Mouse (Mus musculus) megakaryocyte-erythroid progenitor cell, adult 5-6 weeks (primary cell): Measurements from ENCODE around the gene Tmem178. TPM values are rescaled to one million over a fixed set of nuclear protein-coding genes. Genes with fewer than 3 reads are reported as not detected.

ENCODE experiments used
- ATAC-seq: replicated peaks from 2 replicates; pipeline ENCODE4 v1.8.0; 2016; ENCODE audit warnings: mild to moderate bottlenecking, inconsistent platforms; ENCODE audit not compliant: severe bottlenecking, poor library complexity, low FRiP score, low TSS enrichment
- total RNA-seq, 2 experiments: library from RNA; stranded (forward) in 1 of 2; stranded (reverse) in 1 of 2; fragments of 200-1000, 215-1000 nt in 1 of 2; fragments of >200 nt in 1 of 2; fragmentation: Nextera tagmentation in 1 of 2; gene quantifications; 2 replicates each; pipeline ENCODE4 v1.2.3; 2014 to 2017

Tmem178 gene
- total RNA-seq (2014; fragmentation: Nextera tagmentation) (not detected in 2 replicates), total RNA-seq (2017) (not detected in 2 replicates)

GRCm38 (mm10) chr17:80944530-80945198, at the start of gene Tmem178:
Tmem178 (plus strand) TSS chr17:80944632.
- no peak for ATAC-seq

GRCm38 (mm10) chr17:80896481-80896880, 48.0 kb upstream of the Tmem178 start:
- no peak for ATAC-seq

- no peak for ATAC-seq
These were observed 46.6 kb upstream of the Tmem178 start for GRCm38 (mm10) chr17:80897709-80898440.

GRCm38 (mm10) chr17:80899513-80900199, 44.8 kb upstream of the Tmem178 start:
- ATAC-seq, result no peak

DNA sequence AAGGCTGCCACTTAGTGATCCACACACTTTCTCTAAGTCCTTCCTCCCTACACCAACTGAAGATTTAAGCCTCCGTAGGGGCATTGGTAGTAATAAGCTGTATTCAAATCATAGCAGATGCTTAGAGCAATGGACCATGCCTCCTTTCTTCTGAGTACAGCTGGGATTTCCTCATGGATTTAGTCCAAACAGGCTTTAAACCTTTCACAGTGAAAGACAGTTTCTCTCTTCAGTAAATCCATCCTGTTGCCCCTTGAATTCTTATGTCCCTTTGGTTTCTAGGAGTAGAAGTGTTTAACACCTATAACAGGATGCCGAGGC, 44.3 kb upstream of the Tmem178 start:
- no peak for ATAC-seq

GRCm38 (mm10) chr17:80901885-80902284, 42.5 kb upstream of the Tmem178 start:
- ATAC-seq, result no peak

DNA sequence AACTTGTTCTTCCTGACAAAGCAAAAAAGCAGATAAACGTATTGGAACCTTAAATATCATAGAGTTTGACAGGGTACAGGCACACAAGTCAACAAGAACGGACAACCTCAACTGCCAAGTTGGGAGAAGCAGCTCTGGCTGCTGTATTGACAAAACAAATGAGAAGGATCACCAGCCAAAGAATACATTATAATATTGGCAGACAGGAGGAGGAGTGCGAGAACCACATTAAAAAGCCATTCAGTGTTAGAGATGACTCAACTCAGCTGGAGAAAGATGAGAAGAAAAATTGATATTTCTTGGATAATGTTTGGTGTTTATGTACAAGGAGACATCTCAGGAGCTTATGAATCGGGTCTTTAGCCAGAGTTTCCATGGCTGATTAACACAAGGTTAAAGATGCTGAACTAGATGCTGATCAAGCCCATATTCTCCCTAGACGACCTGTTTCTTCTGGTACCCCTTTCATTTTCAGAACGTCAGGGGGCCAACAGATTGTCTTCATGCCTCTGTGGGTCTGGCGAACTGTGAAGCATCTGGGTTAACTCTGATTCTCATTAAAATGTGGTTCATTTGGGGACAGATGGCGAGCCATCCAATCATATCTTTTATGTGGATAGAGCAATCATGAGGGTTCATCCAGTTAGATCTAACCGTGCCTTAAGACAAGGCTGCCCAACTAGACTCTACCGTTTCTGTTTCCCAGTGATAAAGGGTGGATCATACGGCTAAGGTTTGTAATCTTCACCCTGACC, 41.1 kb upstream of the Tmem178 start:
- no peak for ATAC-seq

GRCm38 (mm10) chr17:80904061-80904460, 40.4 kb upstream of the Tmem178 start:
- no peak for ATAC-seq

DNA sequence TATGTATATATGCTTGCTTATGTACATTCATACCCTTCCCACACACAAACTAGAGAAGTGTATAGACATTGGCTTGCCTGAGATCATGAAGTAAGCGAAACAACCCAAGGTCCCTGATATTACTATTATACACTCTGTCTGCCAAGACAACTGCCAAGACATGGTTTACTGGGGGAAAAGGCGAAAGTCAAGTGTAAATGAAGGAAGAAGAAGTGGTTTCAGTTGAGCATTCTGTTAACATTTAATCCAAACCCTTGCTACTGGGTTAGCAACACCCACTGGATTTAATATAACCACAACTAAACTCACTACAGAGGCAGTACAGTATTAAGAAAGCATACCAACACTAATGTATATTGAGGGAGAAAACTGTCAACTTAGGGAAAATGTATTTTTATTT, 28.8 kb upstream of the Tmem178 start:
- no peak for ATAC-seq

- no peak for ATAC-seq
These were observed 25.2 kb upstream of the Tmem178 start for GRCm38 (mm10) chr17:80919261-80919660.

DNA sequence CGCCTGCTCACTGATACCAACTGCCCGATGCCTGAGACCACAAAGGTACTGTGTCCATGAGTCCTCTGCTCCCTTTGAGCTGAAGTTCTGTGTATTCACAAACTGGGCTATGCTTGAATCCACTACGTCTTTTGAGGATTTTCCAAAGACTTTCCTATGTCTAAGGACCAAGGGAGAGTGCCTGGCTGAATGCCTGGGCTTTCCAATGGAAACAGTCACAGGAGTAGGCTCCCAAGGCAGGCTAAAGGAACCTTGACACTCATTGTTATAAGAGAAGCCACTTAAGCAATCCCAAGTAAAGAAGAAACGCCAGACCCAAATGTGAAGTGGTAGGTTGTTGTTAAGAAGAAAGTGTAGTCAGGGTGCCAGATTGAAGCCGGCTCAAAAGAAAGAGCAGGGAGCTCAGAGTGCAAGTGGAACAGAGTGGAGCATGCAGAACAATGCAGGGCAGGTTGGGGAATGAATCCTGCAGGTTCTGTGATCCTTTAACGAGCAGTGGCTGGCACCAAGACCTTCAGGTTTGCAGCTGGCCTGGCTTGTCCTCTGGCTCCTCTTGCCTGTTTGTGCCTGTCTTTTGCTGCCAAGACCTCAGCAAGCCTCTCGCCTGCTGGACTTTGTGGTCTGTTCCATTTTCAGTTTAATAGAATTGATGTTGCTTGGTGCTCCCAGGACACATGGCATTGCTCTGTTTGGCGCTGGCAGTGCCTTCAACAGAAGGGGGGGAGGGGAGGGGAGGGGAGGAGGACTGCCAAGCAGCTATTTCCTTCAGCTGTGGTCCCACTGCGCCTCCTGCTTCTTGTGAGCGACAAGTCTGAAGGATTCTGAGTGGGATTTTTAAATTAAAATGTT, 22.9 kb upstream of the Tmem178 start:
- ATAC-seq, result no peak

GRCm38 (mm10) chr17:80925554-80925953, 18.9 kb upstream of the Tmem178 start:
- ATAC-seq, result no peak

DNA sequence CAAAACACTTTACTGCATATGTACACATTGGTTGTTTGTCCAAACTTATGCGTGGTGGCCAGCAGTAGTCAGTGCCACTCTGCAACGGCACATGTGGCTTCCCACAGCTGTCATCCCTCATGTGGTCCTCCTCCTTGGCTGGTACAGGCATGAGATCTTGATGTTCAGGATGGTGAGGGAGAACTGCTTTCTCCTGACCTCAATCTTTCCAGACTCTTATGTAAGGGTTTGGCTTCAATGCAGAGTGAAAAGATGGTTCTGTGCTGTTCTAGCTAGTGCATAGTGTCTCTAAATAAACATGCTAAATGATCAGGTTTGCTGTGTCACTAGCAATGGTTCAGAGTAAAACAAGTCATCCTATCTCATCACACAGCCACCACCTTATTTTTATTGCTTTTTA, 17.3 kb upstream of the Tmem178 start:
- no peak for ATAC-seq

- ATAC-seq, result no peak
These were observed 11.7 kb upstream of the Tmem178 start for GRCm38 (mm10) chr17:80932716-80933115.

DNA sequence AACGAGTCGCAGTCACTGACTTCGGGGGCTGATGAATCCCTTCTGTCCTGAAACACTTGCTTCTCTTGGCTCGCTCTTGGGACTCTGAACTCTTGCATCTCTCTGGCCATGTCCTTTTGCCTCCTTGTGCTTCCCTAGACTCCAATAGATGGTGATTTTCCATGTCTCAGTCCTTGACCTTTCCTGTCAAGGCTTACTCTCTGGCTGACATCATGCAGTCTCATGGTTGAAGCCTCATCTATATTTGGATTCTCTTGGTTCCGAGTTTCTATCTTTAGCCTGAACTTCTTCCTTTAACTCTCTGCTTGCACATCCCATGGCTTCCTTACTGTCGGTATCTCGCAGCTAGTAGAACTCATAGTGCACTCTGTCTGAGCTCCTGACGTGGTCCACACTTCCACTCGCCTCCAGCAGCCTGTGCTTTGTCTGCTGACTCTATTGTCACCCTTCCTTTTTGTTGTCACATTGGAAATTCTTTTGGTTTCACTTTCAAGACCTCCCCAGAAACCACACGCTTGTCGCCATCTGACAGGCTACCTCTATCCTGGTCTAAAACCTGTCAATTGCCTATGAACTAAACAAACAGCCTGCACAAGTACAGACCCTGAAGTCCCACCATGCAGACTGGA, 10.9 kb upstream of the Tmem178 start:
- ATAC-seq, result no peak

DNA sequence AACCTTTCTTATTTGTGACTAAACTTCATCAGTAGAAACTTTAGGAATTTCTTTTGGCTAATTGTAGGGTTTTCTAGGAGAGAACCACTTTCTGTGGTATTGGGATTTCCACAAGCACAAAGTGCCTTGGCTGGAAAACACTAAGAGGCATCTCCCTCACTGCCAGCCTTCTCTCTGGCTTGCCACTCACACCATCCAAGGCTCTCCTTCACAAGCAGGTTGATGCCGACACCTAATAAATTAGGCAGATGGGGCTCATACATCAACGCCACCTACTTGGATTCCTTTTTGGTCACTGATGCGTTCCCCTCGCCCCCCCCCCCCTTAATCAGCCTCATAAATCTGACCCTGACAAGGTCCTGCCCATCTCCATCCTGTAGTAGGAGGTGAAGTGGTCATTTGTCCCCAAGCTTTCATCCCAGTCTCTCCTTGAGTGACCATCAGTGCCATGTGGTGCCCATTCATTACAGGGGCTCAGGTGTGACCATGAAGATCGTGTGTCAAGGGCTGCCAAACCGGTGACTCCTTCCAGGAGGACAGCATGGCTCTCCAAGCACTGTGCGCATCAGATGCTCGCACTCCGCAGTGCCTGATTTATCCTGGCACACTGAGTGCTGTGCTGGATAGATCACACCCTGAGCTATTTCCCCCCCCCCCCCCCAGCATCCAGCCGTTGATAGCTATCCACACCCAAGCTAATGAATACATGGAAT, 8.5 kb upstream of the Tmem178 start:
- ATAC-seq, result no peak

DNA sequence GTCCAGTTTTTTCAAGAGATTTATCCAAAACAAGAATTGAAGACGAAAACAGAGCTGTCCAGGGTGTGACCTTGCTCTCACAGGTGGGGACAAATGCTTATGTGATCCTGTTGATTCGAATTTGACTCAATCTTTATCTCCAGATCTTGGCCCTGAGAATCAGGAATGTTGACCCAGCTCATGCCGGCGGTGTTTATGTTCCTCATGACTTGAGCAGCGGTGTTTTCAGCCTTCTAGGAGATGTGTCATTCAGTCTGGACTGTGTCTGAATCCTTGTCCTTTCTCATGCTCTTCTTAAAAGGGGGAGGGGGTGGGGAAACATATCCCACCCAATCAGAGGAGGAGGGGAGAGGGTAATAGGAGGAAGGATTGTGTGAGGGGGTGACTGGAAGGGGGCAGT, 7.9 kb upstream of the Tmem178 start:
- no peak for ATAC-seq

DNA sequence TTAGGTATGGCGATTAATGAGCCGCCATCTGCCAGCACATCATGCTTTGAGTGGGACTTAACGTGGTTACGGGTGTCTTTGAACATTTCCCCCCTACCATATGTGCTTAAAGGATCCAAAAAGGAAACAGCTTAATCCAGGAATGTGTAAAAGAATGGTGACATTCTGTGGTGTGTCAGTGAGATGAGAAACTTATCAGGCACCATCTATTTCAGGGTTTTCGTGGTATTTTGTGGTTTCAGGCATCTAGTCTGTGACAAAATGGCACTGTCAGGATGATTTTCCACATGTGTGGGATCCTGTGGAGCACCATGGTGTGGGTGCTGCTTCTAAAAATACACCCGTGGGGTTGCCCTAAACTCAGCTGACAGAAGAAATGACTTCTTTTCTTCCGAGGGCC, 4.6 kb upstream of the Tmem178 start:
- ATAC-seq, result no peak
